Mouse (Mus musculus) midbrain, embryonic 11.5 days (tissue): ENCODE results near the gene Gm3636. TPM values are rescaled to one million over a fixed set of nuclear protein-coding genes. Genes with fewer than 3 reads are reported as not detected.
A peak's percentile ranks its signal among the peaks of the same experiment; 100 is the strongest.
"Not testable (repeated sequence)": the region's sequence is repeated elsewhere in the genome, so short reads cannot be mapped to it uniquely, and the experiment has no call there.

Source experiments
- ATAC-seq: fragments of 200-750 bp; cut with Nextera tagmentation; 2 replicates; pipeline ENCODE4 v1.8.0; 2017; ENCODE audit warnings: moderate TSS enrichment, moderate library complexity; ENCODE audit not compliant: low FRiP score
- DNase-seq: peaks from one replicate; pipeline ENCODE4 v3.0.0; 2015; ENCODE audit warnings: low spot score; ENCODE audit errors: missing footprints
- H3K27ac ChIP-seq: fragments of 300-500 bp; sonication (generic); 2 replicates; pipeline ENCODE4 v1.5.1; 2014; ENCODE audit warnings: low read depth, low read length
- H3K27me3 ChIP-seq: fragments of 300-500 bp; sonication (generic); 2 replicates; pipeline ENCODE4 v1.6.1; 2014; ENCODE audit warnings: mild to moderate bottlenecking, low read length, moderate library complexity, mixed read lengths; ENCODE audit not compliant: control insufficient read depth, insufficient read depth
- H3K36me3 ChIP-seq: fragments of 300-500 bp; sonication (generic); 2 replicates; pipeline ENCODE4 v1.6.1; 2014; ENCODE audit warnings: mild to moderate bottlenecking, low read length, moderate library complexity, mixed read lengths; ENCODE audit not compliant: control insufficient read depth, insufficient read depth
- H3K4me1 ChIP-seq: fragments of 300-500 bp; sonication (generic); 2 replicates; pipeline ENCODE4 v1.6.1; 2014; ENCODE audit warnings: low read length; ENCODE audit not compliant: control insufficient read depth, insufficient read depth
- H3K4me2 ChIP-seq: fragments of 300-500 bp; sonication (generic); 2 replicates; pipeline ENCODE4 v1.6.1; 2014; ENCODE audit warnings: mild to moderate bottlenecking, moderate library complexity
- H3K4me3 ChIP-seq: fragments of 300-500 bp; sonication (generic); 2 replicates; pipeline ENCODE4 v1.5.1; 2014; ENCODE audit warnings: low read depth, low read length
- H3K9ac ChIP-seq: fragments of 300-500 bp; sonication (generic); 2 replicates; pipeline ENCODE4 v1.6.1; 2014; ENCODE audit warnings: low read length
- H3K9me3 ChIP-seq: fragments of 300-500 bp; sonication (generic); 2 replicates; pipeline ENCODE4 v1.6.1; 2016; ENCODE audit warnings: low read length; ENCODE audit not compliant: control insufficient read depth
- WGBS: fragments of 180-500 bp; shearing (Covaris S2); extraction: QIAGEN DNeasy Blood & Tissue Kit; methylation state at CpG from one replicate; pipeline ENCODE4 v1.1.7; 2014; 5-methylcytosine and 5-hydroxymethylcytosine counted together
- polyA plus RNA-seq: library from polyadenylated mRNA; unstranded; fragments of >200 nt; fragmentation: Nextera tagmentation; extraction: Ambion mirVana; gene quantifications from 2 replicates; pipeline ENCODE4 v1.2.1, GENCODE M21; 2014

Gene Gm3636
- 6.0 and 7.7 TPM in 2 replicates for polyA plus RNA-seq

DNA sequence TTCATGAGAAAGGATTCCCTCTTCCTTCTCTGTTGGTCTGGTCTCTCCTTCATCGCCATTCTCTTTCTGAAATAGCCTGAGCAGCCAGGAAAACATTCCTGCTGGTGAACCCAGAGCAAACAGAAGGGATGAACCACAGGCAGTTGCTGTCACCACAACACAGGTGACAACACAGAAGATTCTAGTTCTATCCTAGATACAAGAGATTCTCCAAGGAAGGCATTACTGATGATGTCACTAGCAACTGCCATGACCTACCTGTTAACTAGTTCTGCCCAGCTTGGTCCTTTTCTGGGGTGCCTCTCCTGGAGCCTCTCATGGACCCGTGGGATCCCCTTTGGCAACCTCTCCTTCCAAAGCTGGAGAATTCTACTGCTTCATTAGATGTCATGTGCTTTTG lies at the start of gene Gm3636:
TSS of gene Gm3636 (minus strand) at position 101 of the 400 bp plus-strand sequence.
- H3K27ac ChIP-seq, H3K4me3 ChIP-seq, H3K9ac ChIP-seq, H3K4me2 ChIP-seq, H3K9me3 ChIP-seq, H3K36me3 ChIP-seq, H3K4me1 ChIP-seq, DNase-seq, H3K27me3 ChIP-seq, ATAC-seq: not testable (repeated sequence)
- WGBS = no CpG with 5 or more reads among the region's 2 CpGs

- not testable (repeated sequence) for H3K4me1 ChIP-seq, H3K4me3 ChIP-seq, H3K4me2 ChIP-seq, H3K9ac ChIP-seq, H3K9me3 ChIP-seq, H3K27me3 ChIP-seq, ATAC-seq, DNase-seq, H3K36me3 ChIP-seq, H3K27ac ChIP-seq
- no CpG with 5 or more reads among the region's 1 CpGs for WGBS
Observed at GRCm38 (mm10) chr14:6774311-6774710, 32.2 kb upstream of the Gm3636 start, which contains the start of gene Gm8362. Gene Gm8362, minus strand, starts transcription at chr14:6774411.

GRCm38 (mm10) chr14:6757231-6757536 lies 15.1 kb upstream of the Gm3636 start:
- H3K27me3 ChIP-seq, H3K36me3 ChIP-seq, DNase-seq, H3K4me3 ChIP-seq, ATAC-seq, H3K4me1 ChIP-seq, H3K9me3 ChIP-seq, H3K4me2 ChIP-seq, H3K9ac ChIP-seq, H3K27ac ChIP-seq: not testable (repeated sequence)
- WGBS = 4% methylated on average over 4 of the region's 13 CpGs

- DNase-seq = peak; percentile 86
- H3K4me1 ChIP-seq, H3K27me3 ChIP-seq, H3K36me3 ChIP-seq, H3K9me3 ChIP-seq, H3K27ac ChIP-seq, ATAC-seq: not testable (repeated sequence)
- Histone ChIP-seq H3K9ac (peak overlapping the region; percentile 42; the same call in 1 of the 2 replicates), H3K4me3 (peak overlapping the region; percentile 29), H3K4me2 (peak overlapping the region; percentile 30)
- 0% methylated on average over 17 of the region's 67 CpGs for WGBS
Observed at GRCm38 (mm10) chr14:6756384-6757230, 14.5 kb upstream of the Gm3636 start.

- not testable (repeated sequence) for H3K36me3 ChIP-seq, H3K27ac ChIP-seq, ATAC-seq, H3K4me2 ChIP-seq, H3K27me3 ChIP-seq, H3K9ac ChIP-seq, H3K4me3 ChIP-seq, DNase-seq, H3K9me3 ChIP-seq, H3K4me1 ChIP-seq
- no CpG with 5 or more reads among the region's 2 CpGs for WGBS
Observed at GRCm38 (mm10) chr14:6720151-6720550, 22.0 kb downstream of the Gm3636 start, which contains the start of gene Gm8050. Gene Gm8050, minus strand, starts transcription at chr14:6720251.

Other genes with a start within 250 kb of the Gm3636 start
- not detected in 2 replicates for gene Gm8356, start 205.0 kb downstream of the Gm3636 start, polyA plus RNA-seq
- gene Gm3629, start 151.7 kb downstream of the Gm3636 start, polyA plus RNA-seq = 0.22 and 0.42 TPM in 2 replicates
- not detected in 2 replicates for gene Gm3460, start 119.9 kb downstream of the Gm3636 start, polyA plus RNA-seq
- gene Gm10251, start 58.2 kb downstream of the Gm3636 start, polyA plus RNA-seq = not detected in 2 replicates
- not detected in 2 replicates for gene Gm8050, start 22.1 kb downstream of the Gm3636 start, polyA plus RNA-seq
- not detected in 2 replicates for gene Gm8362, start 32.1 kb upstream of the Gm3636 start, polyA plus RNA-seq
- not detected in 2 replicates for gene Gm3642, start 98.0 kb upstream of the Gm3636 start, polyA plus RNA-seq
- 1.8 and 2.1 TPM in 2 replicates for gene Gm3667, start 147.6 kb upstream of the Gm3636 start, polyA plus RNA-seq
- gene Gm6356, start 231.5 kb upstream of the Gm3636 start, polyA plus RNA-seq = not detected in 2 replicates